Mouse (Mus musculus): Measurements from ENCODE around the gene Taf15.

Gene Taf15

GRCm38 (mm10) chr11:83472324-83473234, at the start of gene Taf15:
Taf15 (plus strand) TSS chr11:83473086.
- DNase-seq (ENCODE audit: low spot score), result peak; percentile 98

- DNase-seq (ENCODE audit: low spot score), result peak; percentile 86
Measured at GRCm38 (mm10) chr11:83424681-83425080, 48.2 kb upstream of the Taf15 start.

GRCm38 (mm10) chr11:83426964-83427363, 45.9 kb upstream of the Taf15 start:
- DNase-seq (ENCODE audit: low spot score), result no peak

- DNase-seq (ENCODE audit: low spot score), result no peak
Measured at GRCm38 (mm10) chr11:83429355-83429754, 43.5 kb upstream of the Taf15 start, which contains the start of gene Gas2l2. Gas2l2 (minus strand) TSS chr11:83429455.

GRCm38 (mm10) chr11:83432533-83432932, 40.4 kb upstream of the Taf15 start:
- DNase-seq (ENCODE audit: low spot score), result no peak

DNA sequence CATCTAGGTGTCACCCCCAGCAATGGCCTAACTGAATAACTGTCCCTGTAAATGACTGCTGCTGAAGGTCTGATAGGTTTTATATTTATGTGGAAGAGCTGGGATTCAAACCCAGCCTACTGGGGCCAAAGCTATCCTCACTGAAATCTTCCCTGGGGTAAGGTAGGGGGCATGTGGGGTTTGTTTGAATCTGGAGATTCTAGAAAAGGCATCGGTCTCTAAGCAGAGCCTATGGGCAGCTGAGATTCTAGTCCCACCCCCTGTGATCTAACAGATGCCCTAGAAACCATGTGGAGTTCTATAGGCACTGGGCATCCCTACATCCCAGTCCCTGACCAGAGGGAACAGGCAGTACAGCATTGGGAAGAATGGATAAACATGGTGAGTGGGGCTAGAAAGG, 35.5 kb upstream of the Taf15 start, which contains the start of gene 1700020L24Rik:
TSS of gene 1700020L24Rik (plus strand) at position 301 of the 400 bp plus-strand sequence.
- DNase-seq (ENCODE audit: low spot score), result no peak

DNA sequence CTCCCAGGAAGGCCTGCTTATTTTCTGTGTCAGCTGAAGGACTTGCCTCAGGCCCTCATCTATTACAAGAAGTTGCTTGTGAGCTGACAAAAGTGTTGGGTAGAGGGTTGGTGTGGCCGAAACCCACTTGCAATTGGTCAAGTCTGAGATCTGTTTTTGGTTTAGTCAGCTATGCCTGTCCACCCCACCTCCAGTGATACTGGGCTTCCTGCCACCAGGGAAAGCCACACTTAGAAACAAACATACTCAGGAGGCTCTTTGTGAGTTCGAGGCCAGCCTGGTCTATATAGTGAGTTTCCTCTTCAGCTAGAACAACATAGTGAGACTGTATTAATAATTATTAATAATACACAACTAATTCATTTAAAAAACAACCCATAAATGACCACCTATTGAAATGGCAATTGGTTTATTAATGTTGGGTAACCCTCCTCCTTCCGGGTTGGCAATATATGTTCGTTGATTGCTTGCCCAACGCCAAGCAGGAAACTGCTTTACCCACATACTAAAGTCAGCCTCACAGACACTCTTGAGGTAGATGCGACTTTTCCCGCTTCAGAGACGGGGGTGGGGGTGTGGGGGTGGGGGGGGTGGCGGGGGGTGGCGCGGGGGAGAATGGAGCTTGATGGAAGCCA, 33.3 kb upstream of the Taf15 start:
- DNase-seq (ENCODE audit: low spot score), result no peak

GRCm38 (mm10) chr11:83440081-83441064, 32.5 kb upstream of the Taf15 start:
- DNase-seq (ENCODE audit: low spot score), result peak; percentile 92

DNA sequence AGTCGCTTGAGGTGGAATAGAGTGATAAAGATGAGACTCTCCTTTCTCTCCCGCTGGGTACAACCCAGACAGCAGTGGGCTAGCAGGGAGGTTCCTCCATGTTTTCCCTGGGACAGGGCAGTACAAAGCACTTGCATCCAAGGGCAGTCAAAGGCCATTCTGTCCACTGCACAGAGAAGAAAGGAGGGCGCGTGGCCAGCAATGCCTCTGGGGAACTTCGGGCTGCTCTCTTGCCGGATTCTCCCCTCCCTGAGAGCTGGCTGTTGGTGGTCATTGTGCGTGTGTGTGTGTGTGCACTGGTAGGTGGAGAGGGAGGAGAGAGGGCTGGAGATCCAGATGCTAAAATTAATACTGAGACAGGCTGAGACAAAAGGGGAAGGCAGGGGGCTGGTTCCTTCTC, 31.7 kb upstream of the Taf15 start:
- peak; percentile 57 for DNase-seq (ENCODE audit: low spot score)

- DNase-seq (ENCODE audit: low spot score), result peak; percentile 81
Measured at GRCm38 (mm10) chr11:83442596-83443267, 30.2 kb upstream of the Taf15 start.

GRCm38 (mm10) chr11:83443824-83444223, 29.1 kb upstream of the Taf15 start:
- DNase-seq (ENCODE audit: low spot score), result no peak

DNA sequence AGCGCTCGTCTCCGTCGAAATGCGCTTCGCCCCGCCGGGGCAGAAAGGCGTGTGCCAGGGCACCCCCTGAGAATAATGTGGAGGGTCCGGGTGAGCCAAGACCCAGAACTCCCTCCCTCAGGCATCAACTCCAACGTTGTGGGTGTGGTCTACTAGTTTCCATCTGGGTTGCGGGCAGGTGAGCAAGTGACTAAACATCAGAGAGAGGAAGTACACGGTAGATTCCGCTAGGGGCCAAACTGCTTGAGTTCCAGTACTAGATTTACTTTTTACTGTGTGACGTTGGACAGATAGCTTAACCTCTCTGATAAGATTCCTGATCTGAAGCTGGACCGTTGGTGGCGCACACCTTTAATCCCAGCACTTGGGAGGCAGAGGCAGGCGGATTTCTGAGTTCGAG, 27.9 kb upstream of the Taf15 start:
- DNase-seq (ENCODE audit: low spot score), result no peak

- DNase-seq (ENCODE audit: low spot score), result no peak
Measured at GRCm38 (mm10) chr11:83447612-83448011, 25.3 kb upstream of the Taf15 start.

DNA sequence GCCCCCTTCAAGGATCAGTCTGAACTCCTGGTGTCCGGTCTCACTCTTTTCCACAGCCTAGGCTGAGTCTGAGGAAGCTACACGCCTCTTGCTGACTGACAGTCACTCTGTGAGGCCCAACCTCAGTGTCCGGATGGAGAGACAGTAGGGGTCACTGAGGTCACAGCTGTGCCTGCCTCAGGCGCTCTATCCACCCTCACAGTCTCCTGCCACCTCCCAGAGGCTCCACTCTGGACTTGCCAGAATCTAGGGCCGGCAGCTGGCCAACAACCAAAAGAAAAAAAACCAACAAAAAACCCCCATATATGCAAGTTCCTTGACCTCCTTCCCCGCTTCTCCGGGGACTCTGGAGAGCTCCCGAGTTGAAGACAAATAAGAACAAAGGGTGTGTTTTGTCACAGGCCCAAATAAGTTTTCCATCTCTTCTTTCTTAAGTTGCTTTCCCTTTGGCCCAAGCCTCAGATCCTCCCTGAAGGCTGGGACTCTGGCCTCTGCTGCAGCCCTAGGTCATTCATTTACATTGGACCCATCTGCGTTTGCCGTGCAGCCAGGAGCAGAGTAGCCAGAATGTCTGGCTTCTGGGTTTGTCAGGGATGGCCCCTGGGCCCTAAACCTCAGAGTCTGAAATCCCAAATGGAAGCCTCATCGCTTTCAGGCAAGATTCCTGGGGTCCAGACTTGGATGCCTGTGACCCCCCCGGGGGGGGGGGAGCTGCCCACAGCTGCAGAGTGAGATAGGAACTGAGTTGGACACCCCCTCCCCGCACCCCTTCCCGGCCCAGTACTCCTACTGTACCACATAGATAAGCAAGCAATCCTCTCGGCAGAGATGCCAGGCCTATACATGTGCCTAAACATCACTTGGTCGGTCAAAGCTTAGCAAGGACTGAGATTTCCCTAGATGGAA, 24.6 kb upstream of the Taf15 start:
- DNase-seq (ENCODE audit: low spot score), result no peak

- DNase-seq (ENCODE audit: low spot score), result no peak
Measured at GRCm38 (mm10) chr11:83448927-83449236, 24.0 kb upstream of the Taf15 start.

DNA sequence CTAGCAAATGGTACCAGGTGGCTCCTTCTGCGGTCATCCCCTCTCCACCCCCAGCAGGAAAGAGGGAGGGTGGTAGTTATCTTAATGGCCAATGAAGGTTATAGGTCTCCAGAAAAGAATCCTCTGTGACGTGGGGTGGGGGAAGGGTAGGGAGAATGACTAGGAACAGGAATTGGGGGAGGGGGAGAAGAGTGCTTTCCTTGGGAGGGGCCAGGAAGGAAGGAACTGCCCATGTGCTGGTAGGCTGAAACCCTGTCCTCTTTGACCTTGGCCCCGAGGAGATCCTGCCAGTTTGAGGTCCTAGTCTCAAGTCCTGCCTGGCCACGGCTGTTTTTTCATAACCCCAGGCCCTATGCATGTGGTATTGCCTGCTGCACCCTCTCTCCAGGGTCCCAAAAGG, 23.6 kb upstream of the Taf15 start:
- no peak for DNase-seq (ENCODE audit: low spot score)

- DNase-seq (ENCODE audit: low spot score), result no peak
Measured at GRCm38 (mm10) chr11:83450550-83450949, 22.3 kb upstream of the Taf15 start.

DNA sequence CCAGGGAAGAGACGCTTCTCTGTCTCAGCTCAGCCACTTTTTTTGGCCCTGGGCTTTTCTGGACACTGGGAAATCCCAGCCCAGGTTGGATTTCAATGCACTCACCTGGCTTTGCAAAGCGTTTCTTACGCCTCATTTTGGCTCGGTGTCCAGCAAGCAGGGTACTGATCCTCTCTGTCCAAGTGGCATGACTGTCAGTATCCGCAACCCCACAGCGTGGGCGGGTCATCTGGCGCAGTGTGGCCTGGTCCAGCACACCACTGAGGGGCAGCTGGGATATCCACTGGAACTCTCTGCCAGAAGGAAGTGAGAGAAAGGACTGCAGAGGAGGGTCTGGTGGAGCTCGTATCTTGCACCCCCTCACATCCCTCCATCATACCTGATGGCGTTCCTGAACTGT, 21.6 kb upstream of the Taf15 start:
- DNase-seq (ENCODE audit: low spot score), result no peak

- no peak for DNase-seq (ENCODE audit: low spot score)
Measured at GRCm38 (mm10) chr11:83454548-83454947, 18.3 kb upstream of the Taf15 start.

DNA sequence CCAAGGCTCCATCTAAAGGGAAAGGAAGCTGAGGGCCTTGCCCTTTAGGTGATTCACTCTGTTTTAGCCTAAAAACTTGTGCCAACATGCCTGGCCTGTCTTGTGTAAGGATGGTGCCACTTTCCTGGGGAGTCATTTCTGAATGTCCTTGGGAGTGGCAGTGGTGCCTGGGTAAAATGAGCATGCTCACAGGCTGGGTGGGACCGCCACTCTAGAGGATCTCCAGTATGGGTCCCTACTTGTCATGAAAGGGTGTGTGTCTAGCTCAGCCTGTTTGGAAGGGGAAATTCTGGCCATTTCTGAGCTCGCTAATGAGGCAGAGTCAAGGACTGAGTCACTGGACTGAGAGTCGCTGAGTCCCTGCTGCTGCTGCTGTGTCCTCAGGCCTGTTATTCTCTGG, 17.3 kb upstream of the Taf15 start:
- DNase-seq (ENCODE audit: low spot score), result no peak

DNA sequence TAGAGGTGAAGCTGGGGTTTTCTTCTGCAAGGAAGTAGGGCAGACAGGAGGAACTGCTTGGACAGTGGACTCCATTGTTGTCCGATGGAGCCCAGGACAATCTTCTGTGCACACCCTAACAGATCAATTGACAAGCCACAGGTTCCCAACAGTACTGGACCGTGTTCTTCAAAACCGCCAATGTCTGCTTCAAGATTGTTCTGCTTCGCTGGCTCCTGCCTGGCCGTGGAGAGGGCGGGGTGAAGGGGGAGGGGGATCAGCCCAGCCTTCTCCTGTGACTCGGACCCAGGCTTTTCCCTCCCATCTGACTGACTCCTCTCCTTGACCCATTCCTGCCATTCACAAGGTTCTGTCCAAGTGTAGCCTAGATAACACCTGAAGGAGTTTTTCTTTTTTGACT, 15.6 kb upstream of the Taf15 start:
- DNase-seq (ENCODE audit: low spot score), result no peak

All from layer of hippocampus, adult 11-12 months (tissue).